Mouse (Mus musculus): Measurements from ENCODE around the gene Lhx2.

- TF ChIP-seq POLR2A (IDR thresholded peaks at IDR 0.05; ENCODE audit: control insufficient read depth, extremely low read depth, insufficient read depth, low read length, poor library complexity) (no peak), CTCF (IDR thresholded peaks at IDR 0.05; ENCODE audit: borderline replicate concordance, control insufficient read depth, extremely low read depth, insufficient read depth, low read length, poor library complexity) (no peak)
Observed at GRCm38 (mm10) chr2:38333586-38334119, 5.4 kb upstream of the Lhx2 start.
